Mouse (Mus musculus): ENCODE data around the gene Smoc2. TPM values are rescaled to one million over a fixed set of nuclear protein-coding genes. Genes with fewer than 3 reads are reported as not detected.

Gene Smoc2
- polyA plus RNA-seq, 1 experiment from 2014 or later, result 52.3 TPM

GRCm38 (mm10) chr17:14379518-14379917 lies 100.2 kb downstream of the Smoc2 start:
- peaks cover 4 to 6% of the 10 kb centered on the region in 2 experiments for H3K4me1 ChIP-seq (ENCODE audit: control insufficient read depth in 2 of 2, insufficient read depth in 2 of 2, low read length in 2 of 2)
- H3K4me2 ChIP-seq (ENCODE audit: low read length), result no peak overlapping the region
- no peak for ATAC-seq (ENCODE audit: insufficient number of reproducible peaks, insufficient read depth, low FRiP score, low read depth)
- H3K27ac ChIP-seq (replicated peaks in 1 of 2; ENCODE audit: control insufficient read depth in 1 of 2, insufficient read depth in 1 of 2, low read depth in 2 of 2, low read length in 2 of 2), result no peak overlapping the region
- no peaks in the 10 kb centered on the region for H3K36me3 ChIP-seq (ENCODE audit: control insufficient read depth, insufficient read depth, low read length)
- no peak overlapping the region for H3K9ac ChIP-seq (ENCODE audit: low read length)
- no peaks in the 10 kb centered on the region for H3K9me3 ChIP-seq (ENCODE audit: control insufficient read depth, low read length)
- H3K27me3 ChIP-seq (ENCODE audit: control insufficient read depth, insufficient read depth, low read length), result peaks cover 71% of the 10 kb centered on the region
- 79% methylated on average over 2 of the region's 2 CpGs for WGBS
- no peak overlapping the region for H3K4me3 ChIP-seq (ENCODE audit: control insufficient read depth in 1 of 2, insufficient read depth in 1 of 2, low read depth in 1 of 2, low read length in 2 of 2)

DNA sequence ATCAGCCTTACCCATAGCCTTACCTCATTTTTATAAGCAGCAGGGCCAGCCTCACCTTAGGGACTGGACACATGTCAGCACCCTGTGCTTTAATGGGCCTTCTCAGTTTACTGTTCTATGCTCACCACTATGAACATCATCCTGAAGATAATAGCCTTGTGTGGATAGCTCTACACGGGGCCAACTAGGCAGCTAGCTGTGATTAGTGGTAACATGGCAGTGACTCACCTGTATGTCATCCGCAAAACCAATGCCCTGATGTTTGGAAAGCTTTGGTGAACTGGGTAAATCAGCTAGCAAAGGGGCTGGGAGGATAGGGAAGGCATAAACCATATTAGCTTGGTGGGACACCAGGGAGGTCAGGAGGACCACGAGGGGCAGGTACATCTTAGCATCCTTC lies 100.7 kb downstream of the Smoc2 start:
- no peak overlapping the region for H3K4me2 ChIP-seq (ENCODE audit: low read length)
- H3K36me3 ChIP-seq (ENCODE audit: control insufficient read depth, insufficient read depth, low read length), result no peaks in the 10 kb centered on the region
- peaks cover 6 to 9% of the 10 kb centered on the region in 2 experiments for H3K4me1 ChIP-seq (ENCODE audit: control insufficient read depth in 2 of 2, insufficient read depth in 2 of 2, low read length in 2 of 2)
- H3K4me3 ChIP-seq (ENCODE audit: control insufficient read depth in 1 of 2, insufficient read depth in 1 of 2, low read depth in 1 of 2, low read length in 2 of 2), result no peak overlapping the region
- ATAC-seq (ENCODE audit: insufficient number of reproducible peaks, insufficient read depth, low FRiP score, low read depth), result no peak
- WGBS, result 82% methylated on average over 3 of the region's 3 CpGs
- peaks cover 70% of the 10 kb centered on the region for H3K27me3 ChIP-seq (ENCODE audit: control insufficient read depth, insufficient read depth, low read length)
- no peak overlapping the region for H3K9ac ChIP-seq (ENCODE audit: low read length)
- no peaks in the 10 kb centered on the region for H3K9me3 ChIP-seq (ENCODE audit: control insufficient read depth, low read length)
- no peak overlapping the region for H3K27ac ChIP-seq (replicated peaks in 1 of 2; ENCODE audit: control insufficient read depth in 1 of 2, insufficient read depth in 1 of 2, low read depth in 2 of 2, low read length in 2 of 2)

DNA sequence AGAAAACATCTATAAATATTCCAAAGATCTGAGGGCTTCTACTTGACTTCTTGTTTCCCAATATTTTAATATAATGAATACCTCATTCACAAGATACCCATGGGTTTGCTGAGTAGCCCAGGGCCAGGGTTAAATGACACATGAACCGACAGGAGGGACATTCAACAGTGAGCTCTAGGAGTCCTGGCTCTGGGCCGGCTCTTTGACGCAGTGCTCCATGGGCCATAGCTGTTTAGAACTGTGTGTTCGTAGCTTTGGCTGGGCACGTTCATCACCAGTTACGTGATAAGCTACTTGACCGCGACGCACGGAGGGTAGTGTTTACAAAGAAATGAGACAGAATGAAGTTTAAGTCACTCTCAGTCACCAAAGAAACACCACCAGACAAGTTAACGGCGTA lies 101.2 kb downstream of the Smoc2 start:
- WGBS, result 79% methylated on average over 12 of the region's 12 CpGs
- H3K9me3 ChIP-seq (ENCODE audit: control insufficient read depth, low read length), result no peaks in the 10 kb centered on the region
- no peaks in the 10 kb centered on the region for H3K36me3 ChIP-seq (ENCODE audit: control insufficient read depth, insufficient read depth, low read length)
- no peak overlapping the region for H3K4me2 ChIP-seq (ENCODE audit: low read length)
- no peak overlapping the region for H3K4me3 ChIP-seq (ENCODE audit: control insufficient read depth in 1 of 2, insufficient read depth in 1 of 2, low read depth in 1 of 2, low read length in 2 of 2)
- no peak overlapping the region for H3K27ac ChIP-seq (replicated peaks in 1 of 2; ENCODE audit: control insufficient read depth in 1 of 2, insufficient read depth in 1 of 2, low read depth in 2 of 2, low read length in 2 of 2)
- peaks cover 67% of the 10 kb centered on the region for H3K27me3 ChIP-seq (ENCODE audit: control insufficient read depth, insufficient read depth, low read length)
- ATAC-seq (ENCODE audit: insufficient number of reproducible peaks, insufficient read depth, low FRiP score, low read depth), result no peak
- H3K4me1 ChIP-seq (ENCODE audit: control insufficient read depth in 2 of 2, insufficient read depth in 2 of 2, low read length in 2 of 2), result peaks cover 9 to 11% of the 10 kb centered on the region in 2 experiments
- no peak overlapping the region for H3K9ac ChIP-seq (ENCODE audit: low read length)

- H3K27me3 ChIP-seq (ENCODE audit: control insufficient read depth, insufficient read depth, low read length), result peaks cover 62% of the 10 kb centered on the region
These were observed 102.2 kb downstream of the Smoc2 start for GRCm38 (mm10) chr17:14381482-14381881.

DNA sequence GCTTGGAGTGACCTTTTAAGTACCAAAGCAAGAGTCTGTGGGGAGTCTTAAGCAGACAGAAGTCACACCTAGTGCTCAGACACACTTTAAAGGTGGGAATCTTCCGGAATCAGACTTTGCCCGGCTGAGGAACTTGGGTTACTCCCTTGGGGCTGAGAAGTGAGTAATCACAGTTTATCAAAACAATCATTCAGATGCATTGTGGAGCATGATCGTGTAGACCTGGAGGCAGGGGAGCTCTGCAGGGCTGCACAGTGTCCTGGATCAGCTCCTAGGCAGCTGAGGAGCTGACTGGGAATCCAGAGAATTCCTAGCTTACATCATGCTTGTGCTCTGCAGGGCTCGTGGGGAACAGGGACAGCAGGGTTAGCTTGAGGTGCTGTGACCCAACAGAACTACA lies 104.7 kb downstream of the Smoc2 start:
- H3K9ac ChIP-seq (ENCODE audit: low read length), result no peak overlapping the region
- H3K4me2 ChIP-seq (ENCODE audit: low read length), result no peak overlapping the region
- H3K4me1 ChIP-seq (ENCODE audit: control insufficient read depth in 2 of 2, insufficient read depth in 2 of 2, low read length in 2 of 2), result peaks cover 10 to 19% of the 10 kb centered on the region in 2 experiments
- no peaks in the 10 kb centered on the region for H3K36me3 ChIP-seq (ENCODE audit: control insufficient read depth, insufficient read depth, low read length)
- H3K4me3 ChIP-seq (ENCODE audit: control insufficient read depth in 1 of 2, insufficient read depth in 1 of 2, low read depth in 1 of 2, low read length in 2 of 2), result no peak overlapping the region
- no peak overlapping the region for H3K27ac ChIP-seq (replicated peaks in 1 of 2; ENCODE audit: control insufficient read depth in 1 of 2, insufficient read depth in 1 of 2, low read depth in 2 of 2, low read length in 2 of 2)
- WGBS, result 71% methylated on average over 4 of the region's 4 CpGs
- no peaks in the 10 kb centered on the region for H3K9me3 ChIP-seq (ENCODE audit: control insufficient read depth, low read length)
- peaks cover 62% of the 10 kb centered on the region for H3K27me3 ChIP-seq (ENCODE audit: control insufficient read depth, insufficient read depth, low read length)
- ATAC-seq (ENCODE audit: insufficient number of reproducible peaks, insufficient read depth, low FRiP score, low read depth), result no peak

More at GRCm38 (mm10) chr17:14381482-14381881, 102.2 kb downstream of the Smoc2 start:
- no peaks in the 10 kb centered on the region for H3K36me3 ChIP-seq (ENCODE audit: control insufficient read depth, insufficient read depth, low read length)
- 10% methylated on average over 7 of the region's 7 CpGs for WGBS
- H3K4me3 ChIP-seq (ENCODE audit: control insufficient read depth in 1 of 2, insufficient read depth in 1 of 2, low read depth in 1 of 2, low read length in 2 of 2), result no peak overlapping the region
- H3K27ac ChIP-seq (replicated peaks in 1 of 2; ENCODE audit: control insufficient read depth in 1 of 2, insufficient read depth in 1 of 2, low read depth in 2 of 2, low read length in 2 of 2), result no peak overlapping the region
- H3K9me3 ChIP-seq (ENCODE audit: control insufficient read depth, low read length), result no peaks in the 10 kb centered on the region
- ATAC-seq (ENCODE audit: insufficient number of reproducible peaks, insufficient read depth, low FRiP score, low read depth), result no peak
- H3K9ac ChIP-seq (ENCODE audit: low read length), result no peak overlapping the region
- peaks cover 9 to 11% of the 10 kb centered on the region in 2 experiments for H3K4me1 ChIP-seq (ENCODE audit: control insufficient read depth in 2 of 2, insufficient read depth in 2 of 2, low read length in 2 of 2)
- H3K4me2 ChIP-seq (ENCODE audit: low read length), result no peak overlapping the region

- no peak for ATAC-seq (ENCODE audit: insufficient number of reproducible peaks, insufficient read depth, low FRiP score, low read depth)
- no peak overlapping the region for H3K9ac ChIP-seq (ENCODE audit: low read length)
- peaks cover 10 to 19% of the 10 kb centered on the region in 2 experiments for H3K4me1 ChIP-seq (ENCODE audit: control insufficient read depth in 2 of 2, insufficient read depth in 2 of 2, low read length in 2 of 2)
- no peaks in the 10 kb centered on the region for H3K9me3 ChIP-seq (ENCODE audit: control insufficient read depth, low read length)
- H3K27ac ChIP-seq (replicated peaks in 1 of 2; ENCODE audit: control insufficient read depth in 1 of 2, insufficient read depth in 1 of 2, low read depth in 2 of 2, low read length in 2 of 2), result no peak overlapping the region
- no peak overlapping the region for H3K4me3 ChIP-seq (ENCODE audit: control insufficient read depth in 1 of 2, insufficient read depth in 1 of 2, low read depth in 1 of 2, low read length in 2 of 2)
- 43% methylated on average over 6 of the region's 6 CpGs for WGBS
- peaks cover 63% of the 10 kb centered on the region for H3K27me3 ChIP-seq (ENCODE audit: control insufficient read depth, insufficient read depth, low read length)
- no peaks in the 10 kb centered on the region for H3K36me3 ChIP-seq (ENCODE audit: control insufficient read depth, insufficient read depth, low read length)
- no peak overlapping the region for H3K4me2 ChIP-seq (ENCODE audit: low read length)
These were observed 105.7 kb downstream of the Smoc2 start for GRCm38 (mm10) chr17:14384980-14385379.

- H3K9me3 ChIP-seq (ENCODE audit: control insufficient read depth, low read length), result no peaks in the 10 kb centered on the region
- H3K4me2 ChIP-seq (ENCODE audit: low read length), result no peak overlapping the region
- ATAC-seq (ENCODE audit: insufficient number of reproducible peaks, insufficient read depth, low FRiP score, low read depth), result no peak
- no peak overlapping the region for H3K27ac ChIP-seq (replicated peaks in 1 of 2; ENCODE audit: control insufficient read depth in 1 of 2, insufficient read depth in 1 of 2, low read depth in 2 of 2, low read length in 2 of 2)
- peaks cover 63% of the 10 kb centered on the region for H3K27me3 ChIP-seq (ENCODE audit: control insufficient read depth, insufficient read depth, low read length)
- no peak overlapping the region for H3K4me3 ChIP-seq (ENCODE audit: control insufficient read depth in 1 of 2, insufficient read depth in 1 of 2, low read depth in 1 of 2, low read length in 2 of 2)
- no peak overlapping the region for H3K9ac ChIP-seq (ENCODE audit: low read length)
- no peaks in the 10 kb centered on the region for H3K36me3 ChIP-seq (ENCODE audit: control insufficient read depth, insufficient read depth, low read length)
- 23% methylated on average over 6 of the region's 6 CpGs for WGBS
- H3K4me1 ChIP-seq (ENCODE audit: control insufficient read depth in 2 of 2, insufficient read depth in 2 of 2, low read length in 2 of 2), result peaks cover 13 to 28% of the 10 kb centered on the region in 2 experiments
These were observed 108.0 kb downstream of the Smoc2 start for GRCm38 (mm10) chr17:14387261-14387660.

GRCm38 (mm10) chr17:14392443-14392842 lies 113.1 kb downstream of the Smoc2 start:
- 12% methylated on average over 2 of the region's 2 CpGs for WGBS
- peaks cover 63% of the 10 kb centered on the region for H3K27me3 ChIP-seq (ENCODE audit: control insufficient read depth, insufficient read depth, low read length)
- H3K9ac ChIP-seq (ENCODE audit: low read length), result no peak overlapping the region
- no peaks in the 10 kb centered on the region for H3K9me3 ChIP-seq (ENCODE audit: control insufficient read depth, low read length)
- H3K4me2 ChIP-seq (ENCODE audit: low read length), result no peak overlapping the region
- H3K4me3 ChIP-seq (ENCODE audit: control insufficient read depth in 1 of 2, insufficient read depth in 1 of 2, low read depth in 1 of 2, low read length in 2 of 2), result no peak overlapping the region
- H3K27ac ChIP-seq (replicated peaks in 1 of 2; ENCODE audit: control insufficient read depth in 1 of 2, insufficient read depth in 1 of 2, low read depth in 2 of 2, low read length in 2 of 2), result no peak overlapping the region
- H3K36me3 ChIP-seq (ENCODE audit: control insufficient read depth, insufficient read depth, low read length), result no peaks in the 10 kb centered on the region
- ATAC-seq (ENCODE audit: insufficient number of reproducible peaks, insufficient read depth, low FRiP score, low read depth), result peak; percentile 37; the same call in 1 of the 2 replicates
- H3K4me1 ChIP-seq (ENCODE audit: control insufficient read depth in 2 of 2, insufficient read depth in 2 of 2, low read length in 2 of 2), result peaks cover 11 to 19% of the 10 kb centered on the region in 2 experiments

Data from heart, embryonic 14.5 days (tissue).